Mouse (Mus musculus): ENCODE results near the gene Zbtb38. TPM values are rescaled to one million over a fixed set of nuclear protein-coding genes. Genes with fewer than 3 reads are reported as not detected.
A peak's percentile ranks its signal among the peaks of the same experiment; 100 is the strongest.

Gene Zbtb38
- total and polyA plus RNA-seq, 2 experiments from 2014 or later, result 38.7 to 46.5 TPM

GRCm38 (mm10) chr9:96728338-96729162 lies 24.1 kb downstream of the Zbtb38 start:
- Histone ChIP-seq H3K4me3 (ENCODE audit: low read length) (peak overlapping the region; percentile 39), H3K27ac (peak overlapping the region; percentile 87), H3K36me3 (ENCODE audit: insufficient read depth, low read length) (no peaks in the 10 kb centered on the region), H3K4me2 (ENCODE audit: low read depth, low read length) (peak overlapping the region; percentile 59), H3K4me1 (ENCODE audit: insufficient read depth, low read length) (peaks cover 27% of the 10 kb centered on the region), H3K27me3 (ENCODE audit: insufficient read depth, low read length) (no peaks in the 10 kb centered on the region), H3K9me3 (ENCODE audit: low read length) (no peaks in the 10 kb centered on the region), H3K9ac (replicated peaks; ENCODE audit: low read length) (no peak overlapping the region; the same call in 1 of the 2 replicates)
- DNase-seq (ENCODE audit: low spot score), result peak; percentile 25
- ATAC-seq, result no peak
- WGBS, result 59% methylated on average over 16 of the region's 16 CpGs
- TF ChIP-seq CTCF (IDR thresholded peaks at IDR 0.05; ENCODE audit: low read depth), result no peak

GRCm38 (mm10) chr9:96727688-96728087 lies 24.9 kb downstream of the Zbtb38 start:
- no peak for TF ChIP-seq CTCF (IDR thresholded peaks at IDR 0.05; ENCODE audit: low read depth)
- Histone ChIP-seq H3K27ac (peak overlapping the region; percentile 87; the same call in 1 of the 2 replicates), H3K36me3 (ENCODE audit: insufficient read depth, low read length) (no peaks in the 10 kb centered on the region), H3K9ac (replicated peaks; ENCODE audit: low read length) (no peak overlapping the region), H3K27me3 (ENCODE audit: insufficient read depth, low read length) (no peaks in the 10 kb centered on the region), H3K4me1 (ENCODE audit: insufficient read depth, low read length) (peaks cover 27% of the 10 kb centered on the region), H3K9me3 (ENCODE audit: low read length) (no peaks in the 10 kb centered on the region), H3K4me2 (ENCODE audit: low read depth, low read length) (peak overlapping the region; percentile 59), H3K4me3 (ENCODE audit: low read length) (no peak overlapping the region)
- DNase-seq (ENCODE audit: low spot score), result no peak
- 75% methylated on average over 6 of the region's 6 CpGs for WGBS
- no peak for ATAC-seq

GRCm38 (mm10) chr9:96726336-96727131 lies 26.1 kb downstream of the Zbtb38 start:
- ATAC-seq (no peak), DNase-seq (ENCODE audit: low spot score) (peak; percentile 21)
- TF ChIP-seq CTCF (IDR thresholded peaks at IDR 0.05; ENCODE audit: low read depth), result no peak

GRCm38 (mm10) chr9:96725582-96726320 lies 26.9 kb downstream of the Zbtb38 start:
- Histone ChIP-seq H3K4me1 (ENCODE audit: insufficient read depth, low read length) (peaks cover 27% of the 10 kb centered on the region), H3K36me3 (ENCODE audit: insufficient read depth, low read length) (no peaks in the 10 kb centered on the region), H3K4me3 (ENCODE audit: low read length) (no peak overlapping the region), H3K4me2 (ENCODE audit: low read depth, low read length) (peak overlapping the region; percentile 39), H3K9ac (replicated peaks; ENCODE audit: low read length) (no peak overlapping the region), H3K9me3 (ENCODE audit: low read length) (no peaks in the 10 kb centered on the region), H3K27me3 (ENCODE audit: insufficient read depth, low read length) (no peaks in the 10 kb centered on the region), H3K27ac (peak overlapping the region; percentile 87; the same call in 1 of the 2 replicates)
- 0 out of 2 replicates have a peak, but pooled peaks have one; percentile 33 for ATAC-seq
- peak; percentile 25 for DNase-seq (ENCODE audit: low spot score)
- TF ChIP-seq CTCF (IDR thresholded peaks at IDR 0.05; ENCODE audit: low read depth), result no peak
- WGBS, result 19% methylated on average over 9 of the region's 9 CpGs

More at GRCm38 (mm10) chr9:96726336-96727131, 26.1 kb downstream of the Zbtb38 start:
- Histone ChIP-seq H3K27me3 (ENCODE audit: insufficient read depth, low read length) (no peaks in the 10 kb centered on the region), H3K4me3 (ENCODE audit: low read length) (no peak overlapping the region), H3K9me3 (ENCODE audit: low read length) (no peaks in the 10 kb centered on the region), H3K9ac (replicated peaks; ENCODE audit: low read length) (no peak overlapping the region; the same call in 1 of the 2 replicates), H3K36me3 (ENCODE audit: insufficient read depth, low read length) (no peaks in the 10 kb centered on the region), H3K4me1 (ENCODE audit: insufficient read depth, low read length) (peaks cover 27% of the 10 kb centered on the region), H3K27ac (peak overlapping the region; percentile 87; the same call in 1 of the 2 replicates), H3K4me2 (ENCODE audit: low read depth, low read length) (peak overlapping the region; percentile 39)
- 33% methylated on average over 14 of the region's 14 CpGs for WGBS

GRCm38 (mm10) chr9:96723650-96724049 lies 29.0 kb downstream of the Zbtb38 start:
- DNase-seq (ENCODE audit: low spot score) (no peak), ATAC-seq (no peak)
- Histone ChIP-seq H3K4me2 (ENCODE audit: low read depth, low read length) (no peak overlapping the region), H3K36me3 (ENCODE audit: insufficient read depth, low read length) (no peaks in the 10 kb centered on the region), H3K4me3 (ENCODE audit: low read length) (no peak overlapping the region), H3K9me3 (ENCODE audit: low read length) (no peaks in the 10 kb centered on the region), H3K27me3 (ENCODE audit: insufficient read depth, low read length) (no peaks in the 10 kb centered on the region), H3K4me1 (ENCODE audit: insufficient read depth, low read length) (peaks cover 34% of the 10 kb centered on the region), H3K9ac (replicated peaks; ENCODE audit: low read length) (no peak overlapping the region), H3K27ac (no peak overlapping the region)
- TF ChIP-seq CTCF (IDR thresholded peaks at IDR 0.05; ENCODE audit: low read depth), result no peak
- WGBS, result 92% methylated on average over 6 of the region's 6 CpGs

- H3K9me3 ChIP-seq (ENCODE audit: low read length), result no peaks in the 10 kb centered on the region
- H3K4me3 ChIP-seq (ENCODE audit: low read length), result no peak overlapping the region
- DNase-seq (ENCODE audit: low spot score), result no peak
- 88% methylated on average over 8 of the region's 8 CpGs for WGBS
- peaks cover 20% of the 10 kb centered on the region for H3K4me1 ChIP-seq (ENCODE audit: insufficient read depth, low read length)
- no peak for TF ChIP-seq CTCF (IDR thresholded peaks at IDR 0.05; ENCODE audit: low read depth)
- H3K36me3 ChIP-seq (ENCODE audit: insufficient read depth, low read length), result no peaks in the 10 kb centered on the region
- H3K27ac ChIP-seq, result no peak overlapping the region
- H3K9ac ChIP-seq (replicated peaks; ENCODE audit: low read length), result no peak overlapping the region
- no peak for ATAC-seq
- H3K27me3 ChIP-seq (ENCODE audit: insufficient read depth, low read length), result no peaks in the 10 kb centered on the region
- no peak overlapping the region for H3K4me2 ChIP-seq (ENCODE audit: low read depth, low read length)
Measured at GRCm38 (mm10) chr9:96721163-96721799, 31.4 kb downstream of the Zbtb38 start.
